Mouse (Mus musculus) kidney, postnatal 25 days (tissue): ENCODE data around the gene Tmem208.

Experiments used
- DNase-seq, 2 experiments: peaks; one replicate each; pipeline ENCODE4 v3.0.0; 2021; ENCODE audit warnings: mixed read lengths in 2 of 2

The Tmem208 gene

GRCm38 (mm10) chr8:105355179-105356024, 29.2 kb downstream of the Tmem208 start:
- DNase-seq: peak; percentile 72 to 78

DNA sequence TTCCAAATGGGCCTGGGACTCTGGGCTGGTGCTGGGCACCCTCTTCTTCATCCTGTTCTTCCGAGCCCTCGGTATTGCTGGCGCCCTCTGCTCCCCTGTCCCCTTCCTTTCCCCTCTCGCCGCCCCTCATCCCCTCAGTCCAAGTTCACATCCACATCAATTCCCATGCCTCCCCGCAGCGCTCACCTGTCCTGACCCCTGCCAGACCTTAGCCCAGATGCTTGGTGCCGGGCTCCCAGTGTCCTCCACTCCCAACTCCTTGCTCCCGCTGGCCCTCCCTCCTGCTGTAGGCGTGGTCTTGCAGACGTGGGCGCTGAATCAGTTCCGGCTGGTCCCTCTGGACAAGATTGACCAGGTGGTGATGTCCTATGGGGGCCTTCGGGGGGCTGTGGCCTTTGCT, 30.5 kb downstream of the Tmem208 start:
- DNase-seq: no peak

- no peak for DNase-seq
Observed at GRCm38 (mm10) chr8:105359208-105359607, 33.1 kb downstream of the Tmem208 start.

GRCm38 (mm10) chr8:105359646-105360045, 33.5 kb downstream of the Tmem208 start:
- no peak for DNase-seq

- DNase-seq: peak; percentile 75 to 84
Observed at GRCm38 (mm10) chr8:105361751-105362702, 35.9 kb downstream of the Tmem208 start.

DNA sequence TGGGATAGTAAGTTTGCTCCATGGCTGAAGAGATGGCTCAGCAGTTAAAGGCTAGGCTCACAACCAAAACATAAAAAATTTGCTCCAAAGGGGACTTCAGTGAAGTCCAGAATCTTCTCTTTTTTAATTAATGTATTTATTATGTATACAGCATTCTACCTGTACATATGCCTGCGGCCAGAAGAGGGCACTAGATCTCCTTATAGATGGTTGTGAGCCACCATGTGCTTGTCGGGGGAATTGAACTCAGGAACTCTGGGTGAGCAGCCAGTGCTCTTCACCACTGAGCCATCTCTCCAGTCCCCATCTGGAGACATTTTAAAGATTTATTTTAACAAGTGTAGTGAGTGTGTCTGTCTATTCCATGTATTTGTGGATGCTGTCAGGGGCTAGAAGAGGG, 41.0 kb downstream of the Tmem208 start:
- peak in 1 of 2 experiments; percentile 49 for DNase-seq

- DNase-seq: no peak
Observed at GRCm38 (mm10) chr8:105372473-105372872, 46.3 kb downstream of the Tmem208 start.

DNA sequence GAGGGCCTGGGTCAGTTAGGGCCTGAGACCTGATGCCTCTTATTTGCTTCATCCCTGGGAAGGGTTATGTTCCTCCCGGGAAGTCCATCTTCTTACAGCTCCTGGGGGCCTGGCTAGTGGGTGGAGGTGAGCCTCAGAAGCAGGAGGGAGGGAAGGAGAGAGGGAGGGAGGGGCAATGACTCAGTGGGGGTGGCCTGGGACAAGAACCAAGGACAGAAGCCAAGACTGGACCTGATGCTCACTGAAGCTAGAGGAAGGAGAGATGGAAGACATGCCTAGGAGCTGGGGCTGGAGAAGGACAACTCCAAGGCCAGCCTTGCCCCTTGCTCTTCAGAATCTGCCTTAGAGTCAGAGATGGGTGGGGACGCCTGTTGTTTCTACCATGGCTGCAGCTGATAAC, 46.9 kb downstream of the Tmem208 start, which contains the start of gene Plekhg4:
Plekhg4 (plus strand) TSS at position 243 of the 400 bp plus-strand sequence.
- no peak for DNase-seq

DNA sequence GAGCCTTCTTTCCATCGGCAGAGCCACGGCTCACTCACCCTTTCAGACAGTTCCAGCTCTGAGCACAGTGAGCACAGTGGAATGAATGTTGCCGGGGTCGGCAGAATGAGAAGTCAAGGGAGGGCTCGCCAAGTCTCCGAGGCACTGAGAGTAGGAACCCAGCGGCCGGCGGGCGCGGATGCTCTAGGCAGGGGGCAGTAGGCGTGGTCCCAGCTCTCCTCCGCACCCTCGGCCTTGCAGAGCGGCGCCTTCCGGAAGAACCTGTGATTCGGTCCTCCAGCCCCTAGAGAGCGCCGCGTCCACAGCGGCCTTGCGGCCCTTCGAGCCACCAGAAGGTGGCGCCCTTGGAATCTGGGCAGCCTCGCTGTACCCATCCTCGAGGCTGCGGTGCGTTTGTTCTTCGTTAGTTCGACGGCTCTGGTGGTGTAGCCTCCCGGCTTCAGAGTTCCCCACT, 48.4 kb downstream of the Tmem208 start:
- no peak for DNase-seq

- DNase-seq: peak; percentile 84 to 86
Observed at GRCm38 (mm10) chr8:105378673-105379072, 52.5 kb downstream of the Tmem208 start.

- no peak for DNase-seq
Observed at GRCm38 (mm10) chr8:105380308-105380707, 54.2 kb downstream of the Tmem208 start.

DNA sequence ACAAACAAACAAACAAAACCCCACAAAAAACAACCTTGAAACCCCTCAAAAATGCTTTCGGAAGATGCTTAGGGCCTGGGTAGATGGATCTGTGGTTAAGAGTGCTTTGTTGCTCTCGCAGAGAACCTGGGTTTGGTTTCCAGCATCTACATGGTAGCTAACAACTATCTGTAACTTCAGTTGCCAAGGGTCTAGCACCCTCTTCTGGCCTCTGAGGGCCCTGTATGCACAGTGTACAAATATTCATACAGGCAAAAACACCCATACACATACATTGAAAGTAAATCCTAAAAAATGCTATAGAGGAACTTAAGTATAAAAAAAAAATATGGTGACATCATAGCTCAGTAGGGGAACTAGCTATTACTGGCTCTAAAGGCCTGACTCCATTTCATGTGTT, 57.9 kb downstream of the Tmem208 start:
- no peak for DNase-seq
